Mouse (Mus musculus) liver, adult 2 months (tissue): Measurements from ENCODE around the gene Igsf8.

Source experiments
- CTCF ChIP-seq: fragments of 200-500 bp; IDR thresholded peaks from 2 replicates; pipeline ENCODE4 v1.5.1; 2011; ENCODE audit warnings: low read depth, low read length, control low read depth
- POLR2A ChIP-seq: fragments of 200-500 bp; IDR thresholded peaks from 2 replicates; pipeline ENCODE4 v1.6.1; 2011; ENCODE audit warnings: low read length, control low read depth; ENCODE audit not compliant: insufficient read depth; ENCODE audit errors: extremely low read depth

DNA sequence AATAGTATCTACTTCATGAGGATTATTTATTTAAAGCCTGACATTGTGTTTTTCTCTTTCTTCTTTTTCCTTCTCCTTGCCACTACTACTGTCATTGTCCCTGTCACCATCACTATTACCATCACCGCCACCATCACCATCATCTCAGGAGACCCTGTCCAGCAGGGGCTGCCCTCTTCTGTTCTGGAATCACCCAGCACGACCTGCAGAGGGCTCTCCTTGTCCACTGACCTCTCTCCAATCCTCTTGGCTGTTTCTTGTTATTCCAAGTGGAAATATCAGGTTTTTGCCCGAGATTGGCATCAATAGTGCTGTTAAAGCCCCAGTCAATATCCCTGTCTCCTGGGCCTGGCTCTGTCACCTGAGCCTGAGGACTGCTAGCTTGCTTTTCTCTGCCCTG, 72.1 kb downstream of the Igsf8 start:
- TF ChIP-seq POLR2A (no peak), CTCF (peak; percentile 7; the same call in 1 of the 2 replicates)
